Mouse (Mus musculus): ENCODE data around the gene Nos1ap. TPM values are rescaled to one million over a fixed set of nuclear protein-coding genes. Genes with fewer than 3 reads are reported as not detected.

Nos1ap gene
- polyA plus RNA-seq (2012; rRNA removed), result 9.6 and 9.9 TPM in 2 replicates

DNA sequence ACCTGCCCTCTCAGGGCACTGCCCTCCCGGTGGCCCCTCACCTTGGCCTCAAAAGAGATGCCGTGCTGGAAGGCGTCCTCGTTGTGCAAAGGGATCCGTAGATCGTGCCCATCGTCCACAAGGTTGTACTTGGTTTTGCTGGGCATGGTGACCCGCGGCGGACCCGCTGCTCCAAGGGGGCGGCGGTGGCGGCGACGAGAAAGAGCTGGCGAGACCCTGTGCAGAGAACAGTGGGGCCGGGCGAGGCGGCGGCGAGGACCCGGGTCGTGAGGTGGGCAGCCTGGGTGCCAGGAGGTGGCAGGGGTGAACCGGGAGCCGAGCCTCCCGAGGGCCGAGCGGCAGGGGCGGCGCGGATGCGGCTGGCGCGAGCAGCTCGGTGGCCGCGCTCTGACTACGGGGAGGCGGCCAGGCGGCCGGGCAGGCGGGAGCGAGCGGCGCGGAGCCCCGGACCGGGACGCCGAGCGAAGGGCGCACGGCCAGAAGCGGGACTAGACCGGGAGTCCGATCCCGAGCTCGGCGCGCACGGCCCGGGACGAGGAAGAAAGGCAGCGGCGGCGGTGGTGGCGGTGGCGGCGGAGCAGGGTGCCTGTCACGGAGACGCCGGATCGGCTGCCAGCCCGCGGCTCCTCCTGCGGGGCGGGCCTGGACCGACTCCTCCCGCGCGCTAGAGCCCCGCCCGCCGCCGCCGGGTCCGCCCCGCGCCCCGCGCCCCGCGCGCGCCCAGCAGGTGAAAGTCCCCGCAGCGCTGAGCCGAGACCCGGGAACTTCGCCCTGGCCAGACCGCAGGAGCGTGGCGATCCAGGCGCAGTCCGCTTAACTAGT is at the start of gene Nos1ap:
Gene Nos1ap (minus strand): TSS at position 643 of the 822 bp plus-strand sequence.

DNA sequence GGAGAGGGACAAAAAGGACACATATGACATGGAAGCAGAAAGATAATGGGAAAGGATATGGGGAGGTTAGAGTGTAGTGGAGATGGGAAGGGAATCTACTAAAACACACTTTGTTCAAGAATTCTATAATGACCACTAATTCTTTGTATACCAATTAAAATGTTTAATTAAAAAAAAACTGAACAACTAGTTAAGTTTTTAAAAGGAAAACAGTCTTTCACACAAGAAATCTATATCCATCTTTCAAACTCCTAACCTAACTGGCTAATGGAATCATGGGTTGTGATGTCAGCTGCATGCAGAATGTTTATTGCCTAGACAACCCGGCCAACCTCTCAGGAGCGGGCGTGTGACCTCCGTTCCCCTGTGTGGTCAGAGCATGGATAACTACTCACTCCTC is 281.2 kb downstream of the Nos1ap start, which contains the start of gene Spata46:
Gene Spata46 (plus strand): TSS at position 301 of the 400 bp plus-strand sequence.

DNA sequence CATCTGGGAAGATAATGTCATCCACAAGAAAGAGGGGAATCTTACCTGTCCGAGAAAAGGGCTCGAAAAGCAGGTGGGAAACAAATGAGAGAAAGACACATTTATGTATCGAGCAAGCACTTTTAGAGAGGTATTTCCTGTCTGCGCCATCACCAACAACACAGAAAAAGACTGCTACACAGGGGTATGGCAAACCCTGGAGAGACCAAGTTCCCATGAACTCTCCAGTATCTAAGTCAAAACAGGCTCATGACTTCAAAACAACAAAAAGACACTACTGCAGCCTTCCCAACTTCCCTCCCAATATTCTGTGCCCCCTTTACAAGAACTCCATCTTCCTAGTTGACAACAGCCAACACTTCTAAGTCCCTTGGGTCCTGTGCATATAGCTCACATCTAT is 283.4 kb downstream of the Nos1ap start, which contains the start of gene Gm7694:
Gene Gm7694 (minus strand): TSS at position 101 of the 400 bp plus-strand sequence.

DNA sequence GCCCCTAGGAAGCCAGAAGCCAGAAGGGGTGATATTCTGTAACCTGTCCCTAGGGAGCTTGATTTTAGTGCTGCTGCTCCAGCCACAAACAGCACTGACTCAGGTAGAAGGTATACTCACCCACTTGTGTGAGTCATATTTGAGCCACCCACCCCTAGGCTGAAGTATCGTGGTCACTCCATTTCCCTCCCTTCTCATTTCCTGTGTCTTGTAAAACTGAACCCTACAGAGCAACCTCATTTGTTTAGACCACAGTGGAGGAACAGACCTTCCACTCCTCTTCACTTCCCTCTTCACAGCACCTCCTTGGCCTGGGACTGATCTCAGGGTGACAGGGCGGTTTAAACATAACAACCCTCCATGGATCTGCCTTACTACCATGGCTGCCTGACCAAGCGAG is 312.6 kb downstream of the Nos1ap start, which contains the start of gene Sh2d1b1:
Gene Sh2d1b1 (plus strand): TSS at position 305 of the 400 bp plus-strand sequence.

Other genes with a start within 250 kb of the Nos1ap start
- 4.2 and 10.2 TPM in 2 replicates for gene Olfml2b, start 54.7 kb upstream of the Nos1ap start, polyA plus RNA-seq (2012; rRNA removed)